Mouse (Mus musculus): Measurements from ENCODE around the gene Vti1a. TPM values are rescaled to one million over a fixed set of nuclear protein-coding genes. Genes with fewer than 3 reads are reported as not detected.
A peak's percentile ranks its signal among the peaks of the same experiment; 100 is the strongest.

The Vti1a gene
- polyA plus RNA-seq, 1 experiment from 2014 or later, result 32.7 TPM

- no peak overlapping the region for H3K27ac ChIP-seq (replicated peaks)
- peaks cover 44% of the 10 kb centered on the region for H3K27me3 ChIP-seq (ENCODE audit: low read depth, poor library complexity, severe bottlenecking)
- peaks cover 16% of the 10 kb centered on the region for H3K4me1 ChIP-seq
- WGBS, result 91% methylated on average over 13 of the region's 13 CpGs
- no peaks in the 10 kb centered on the region for H3K9me3 ChIP-seq (replicated peaks)
- no peak overlapping the region for H3K4me3 ChIP-seq
- H3K36me3 ChIP-seq, result no peaks in the 10 kb centered on the region
- no peak for DNase-seq (ENCODE audit: low spot score)
Observed at GRCm38 (mm10) chr19:55546009-55546528, 230.0 kb downstream of the Vti1a start.

DNA sequence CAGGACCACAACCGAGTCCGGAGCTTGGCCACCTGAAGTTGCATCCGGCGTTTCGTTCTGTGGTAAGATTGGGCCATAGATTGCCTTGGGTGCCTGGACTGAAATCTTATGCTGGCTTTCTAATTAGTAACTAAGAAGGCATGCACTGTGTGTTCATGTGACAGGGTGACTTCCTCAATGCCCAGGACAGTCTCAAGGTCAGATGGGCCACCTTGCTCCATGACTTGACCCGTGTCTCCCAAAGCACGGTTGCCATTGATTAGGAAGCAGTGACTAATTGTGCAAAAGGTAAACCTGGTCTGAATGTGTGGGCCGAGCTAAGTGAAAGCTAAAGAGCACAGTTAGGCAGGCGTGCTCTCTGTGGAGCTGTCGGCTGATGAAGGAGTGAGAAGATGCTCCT lies 232.1 kb downstream of the Vti1a start:
- Histone ChIP-seq H3K36me3 (no peaks in the 10 kb centered on the region), H3K4me3 (no peak overlapping the region), H3K27me3 (ENCODE audit: low read depth, poor library complexity, severe bottlenecking) (peaks cover 60% of the 10 kb centered on the region), H3K4me1 (peaks cover 36% of the 10 kb centered on the region), H3K9me3 (replicated peaks) (no peaks in the 10 kb centered on the region), H3K27ac (replicated peaks) (no peak overlapping the region)
- 94% methylated on average over 10 of the region's 10 CpGs for WGBS
- DNase-seq (ENCODE audit: low spot score), result no peak

DNA sequence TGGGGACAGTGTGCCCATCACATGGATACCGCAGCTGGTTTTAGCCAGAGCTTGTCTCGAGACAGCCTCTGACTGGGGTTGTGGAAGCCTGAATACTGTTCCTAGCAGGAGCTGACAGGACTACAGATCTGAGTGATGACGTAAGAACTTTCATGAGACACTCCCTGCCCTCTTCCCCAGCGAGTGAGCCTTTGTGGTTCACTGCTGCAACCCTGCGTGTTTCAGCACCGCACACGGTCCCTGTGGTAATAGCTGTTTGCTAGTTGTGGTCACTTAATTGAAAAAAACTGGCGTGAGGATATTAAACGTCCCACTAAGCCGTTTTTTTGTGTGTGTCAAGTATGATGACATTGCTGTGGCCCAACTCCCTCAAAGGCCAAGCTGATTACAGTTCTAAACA lies 232.6 kb downstream of the Vti1a start:
- H3K4me3 ChIP-seq, result no peak overlapping the region
- H3K36me3 ChIP-seq, result no peaks in the 10 kb centered on the region
- H3K27me3 ChIP-seq (ENCODE audit: low read depth, poor library complexity, severe bottlenecking), result peaks cover 65% of the 10 kb centered on the region
- no peak overlapping the region for H3K27ac ChIP-seq (replicated peaks)
- H3K9me3 ChIP-seq (replicated peaks), result no peaks in the 10 kb centered on the region
- peaks cover 41% of the 10 kb centered on the region for H3K4me1 ChIP-seq
- DNase-seq (ENCODE audit: low spot score), result no peak
- 88% methylated on average over 10 of the region's 10 CpGs for WGBS

DNA sequence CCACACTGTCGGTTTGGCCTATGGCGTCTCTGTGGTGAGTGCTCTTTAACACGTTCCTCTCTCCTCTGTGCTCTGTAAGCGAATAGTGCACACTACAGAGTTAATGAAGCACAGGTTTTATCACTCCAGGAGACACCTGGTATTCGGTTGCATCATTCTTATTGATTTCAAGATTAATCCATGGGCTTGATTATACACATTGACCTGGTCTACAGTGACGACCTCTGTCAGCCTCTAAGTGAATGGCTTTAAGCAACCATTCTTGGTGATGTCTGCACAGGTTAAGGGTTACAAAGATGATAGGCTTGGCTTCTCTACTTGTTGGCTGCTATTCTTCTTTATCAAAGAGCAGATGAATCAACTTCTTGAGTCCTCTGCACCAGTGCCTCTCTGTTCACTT lies 234.1 kb downstream of the Vti1a start:
- 86% methylated on average over 6 of the region's 6 CpGs for WGBS
- no peak for DNase-seq (ENCODE audit: low spot score)
- H3K9me3 ChIP-seq (replicated peaks), result no peaks in the 10 kb centered on the region
- H3K4me3 ChIP-seq, result no peak overlapping the region
- peaks cover 56% of the 10 kb centered on the region for H3K4me1 ChIP-seq
- H3K27ac ChIP-seq (replicated peaks), result no peak overlapping the region
- H3K27me3 ChIP-seq (ENCODE audit: low read depth, poor library complexity, severe bottlenecking), result peaks cover 80% of the 10 kb centered on the region
- no peaks in the 10 kb centered on the region for H3K36me3 ChIP-seq

GRCm38 (mm10) chr19:55552339-55552738 lies 236.2 kb downstream of the Vti1a start:
- 76% methylated on average over 7 of the region's 7 CpGs for WGBS
- peaks cover 70% of the 10 kb centered on the region for H3K4me1 ChIP-seq
- no peak overlapping the region for H3K4me3 ChIP-seq
- H3K36me3 ChIP-seq, result no peaks in the 10 kb centered on the region
- H3K9me3 ChIP-seq (replicated peaks), result no peaks in the 10 kb centered on the region
- no peak for DNase-seq (ENCODE audit: low spot score)
- H3K27ac ChIP-seq (replicated peaks), result no peak overlapping the region
- peaks cover 81% of the 10 kb centered on the region for H3K27me3 ChIP-seq (ENCODE audit: low read depth, poor library complexity, severe bottlenecking)

- H3K4me1 ChIP-seq, result peaks cover 73% of the 10 kb centered on the region
- DNase-seq (ENCODE audit: low spot score), result no peak
- no peaks in the 10 kb centered on the region for H3K9me3 ChIP-seq (replicated peaks)
- H3K36me3 ChIP-seq, result no peaks in the 10 kb centered on the region
- 64% methylated on average over 7 of the region's 7 CpGs for WGBS
- H3K4me3 ChIP-seq, result no peak overlapping the region
- H3K27me3 ChIP-seq (ENCODE audit: low read depth, poor library complexity, severe bottlenecking), result peaks cover 76% of the 10 kb centered on the region
- no peak overlapping the region for H3K27ac ChIP-seq (replicated peaks)
Observed at GRCm38 (mm10) chr19:55552861-55553260, 236.8 kb downstream of the Vti1a start.

DNA sequence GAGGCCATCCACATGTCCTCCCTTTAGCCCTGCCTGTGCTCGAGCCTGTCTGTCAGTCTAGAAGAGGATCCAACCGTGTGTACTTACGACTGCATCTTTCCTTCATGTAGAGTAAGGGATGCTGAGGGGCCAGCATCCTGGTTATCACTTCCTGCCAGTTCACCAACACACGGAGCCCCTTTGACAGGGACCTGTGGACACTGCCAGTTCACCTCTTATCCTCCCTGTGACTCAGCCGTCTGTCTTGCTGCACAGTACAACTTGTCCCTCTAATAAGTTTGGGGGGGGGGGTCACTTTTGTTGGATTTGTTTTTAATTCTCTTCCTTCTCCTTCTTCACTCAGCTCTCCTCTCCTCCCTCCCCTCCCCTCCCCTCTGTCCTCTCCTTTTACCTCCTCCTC lies 238.2 kb downstream of the Vti1a start:
- Histone ChIP-seq H3K27me3 (ENCODE audit: low read depth, poor library complexity, severe bottlenecking) (peaks cover 63% of the 10 kb centered on the region), H3K36me3 (0 out of 2 replicates have a peak, but pooled peaks cover 1% of the 10 kb centered on the region), H3K4me3 (no peak overlapping the region), H3K4me1 (peaks cover 73% of the 10 kb centered on the region), H3K9me3 (replicated peaks) (no peaks in the 10 kb centered on the region), H3K27ac (replicated peaks) (no peak overlapping the region; the same call in 1 of the 2 replicates)
- DNase-seq (ENCODE audit: low spot score), result no peak
- 61% methylated on average over 5 of the region's 5 CpGs for WGBS

- Histone ChIP-seq H3K27me3 (ENCODE audit: low read depth, poor library complexity, severe bottlenecking) (peaks cover 65% of the 10 kb centered on the region), H3K27ac (replicated peaks) (no peak overlapping the region), H3K9me3 (replicated peaks) (no peaks in the 10 kb centered on the region), H3K4me1 (peaks cover 73% of the 10 kb centered on the region), H3K36me3 (0 out of 2 replicates have a peak, but pooled peaks cover 3% of the 10 kb centered on the region), H3K4me3 (no peak overlapping the region)
- no peak for DNase-seq (ENCODE audit: low spot score)
- WGBS, result 58% methylated on average over 9 of the region's 9 CpGs
Observed at GRCm38 (mm10) chr19:55554703-55555102, 238.6 kb downstream of the Vti1a start.

GRCm38 (mm10) chr19:55556168-55556999 lies 240.3 kb downstream of the Vti1a start:
- Histone ChIP-seq H3K27me3 (ENCODE audit: low read depth, poor library complexity, severe bottlenecking) (peaks cover 66% of the 10 kb centered on the region), H3K36me3 (0 out of 2 replicates have a peak, but pooled peaks cover 3% of the 10 kb centered on the region), H3K4me1 (peaks cover 59% of the 10 kb centered on the region), H3K9me3 (replicated peaks) (no peaks in the 10 kb centered on the region), H3K4me3 (peak overlapping the region; percentile 32), H3K27ac (replicated peaks) (peak overlapping the region; percentile 79)
- 3% methylated on average over 21 of the region's 21 CpGs for WGBS
- DNase-seq (ENCODE audit: low spot score), result peak; percentile 92

DNA sequence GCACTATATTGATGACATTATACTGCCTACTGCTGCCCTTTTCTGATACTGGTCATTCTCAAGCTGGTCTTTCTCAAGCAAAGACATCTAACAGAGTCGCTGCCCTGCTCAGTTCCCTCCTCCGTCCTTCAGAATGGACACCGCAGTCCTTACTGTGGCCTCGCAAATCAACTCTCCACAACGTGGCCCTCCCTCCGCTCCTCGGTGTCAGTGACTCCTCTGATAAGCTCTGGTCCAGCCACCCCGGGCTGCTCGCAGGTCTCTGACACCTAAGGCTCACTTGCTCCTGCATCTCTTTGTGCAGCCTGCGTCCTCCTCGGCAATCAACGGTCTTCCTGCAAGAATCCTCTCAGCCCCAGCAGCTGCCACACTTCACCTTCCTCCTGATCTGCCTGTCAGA lies 243.2 kb downstream of the Vti1a start:
- Histone ChIP-seq H3K9me3 (replicated peaks) (no peaks in the 10 kb centered on the region), H3K27ac (replicated peaks) (no peak overlapping the region; the same call in 1 of the 2 replicates), H3K36me3 (0 out of 2 replicates have a peak, but pooled peaks cover 3% of the 10 kb centered on the region), H3K4me1 (peaks cover 55% of the 10 kb centered on the region), H3K27me3 (ENCODE audit: low read depth, poor library complexity, severe bottlenecking) (peaks cover 58% of the 10 kb centered on the region), H3K4me3 (no peak overlapping the region)
- WGBS, result 86% methylated on average over 12 of the region's 12 CpGs
- DNase-seq (ENCODE audit: low spot score), result no peak

DNA sequence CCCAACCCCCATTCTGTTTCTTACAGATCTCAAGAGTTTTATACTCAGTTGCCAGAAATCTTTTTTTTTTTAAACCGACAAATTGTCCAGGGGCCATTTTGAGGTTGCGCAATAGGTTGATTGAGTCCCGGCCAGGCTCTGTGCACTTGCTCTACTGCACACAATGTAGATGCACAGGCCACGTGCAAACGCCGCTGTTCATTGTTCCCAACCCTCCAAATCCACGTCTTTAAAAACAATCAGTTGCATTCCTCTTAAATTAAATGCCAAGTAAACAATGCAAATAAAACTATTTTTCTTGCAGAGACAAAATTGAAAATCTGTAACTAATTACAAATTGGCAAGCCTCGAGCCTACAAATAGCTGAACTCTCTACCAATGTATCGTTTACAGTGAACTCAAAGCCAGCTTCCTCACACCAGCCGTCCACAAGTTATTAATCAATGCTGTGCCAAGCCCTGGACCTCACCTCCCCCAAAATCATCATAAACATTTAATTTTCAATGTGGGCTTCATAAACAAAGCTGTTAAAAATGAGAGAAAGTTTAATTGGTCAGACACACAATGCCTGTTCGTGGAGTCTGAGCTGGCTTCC lies 244.1 kb downstream of the Vti1a start:
- Histone ChIP-seq H3K4me1 (peaks cover 47% of the 10 kb centered on the region), H3K9me3 (replicated peaks) (no peaks in the 10 kb centered on the region), H3K27ac (replicated peaks) (no peak overlapping the region), H3K4me3 (no peak overlapping the region), H3K36me3 (0 out of 2 replicates have a peak, but pooled peaks cover 3% of the 10 kb centered on the region), H3K27me3 (ENCODE audit: low read depth, poor library complexity, severe bottlenecking) (peaks cover 53% of the 10 kb centered on the region)
- DNase-seq (ENCODE audit: low spot score), result no peak
- WGBS, result 89% methylated on average over 11 of the region's 11 CpGs

GRCm38 (mm10) chr19:55561469-55561868 lies 245.4 kb downstream of the Vti1a start:
- H3K27ac ChIP-seq (replicated peaks), result no peak overlapping the region
- DNase-seq (ENCODE audit: low spot score), result no peak
- peaks cover 34% of the 10 kb centered on the region for H3K4me1 ChIP-seq
- H3K9me3 ChIP-seq (replicated peaks), result no peaks in the 10 kb centered on the region
- WGBS, result 93% methylated on average over 10 of the region's 10 CpGs
- H3K27me3 ChIP-seq (ENCODE audit: low read depth, poor library complexity, severe bottlenecking), result peaks cover 47% of the 10 kb centered on the region
- no peak overlapping the region for H3K4me3 ChIP-seq
- 0 out of 2 replicates have a peak, but pooled peaks cover 3% of the 10 kb centered on the region for H3K36me3 ChIP-seq

Data from midbrain, embryonic 10.5 days (tissue).